Mouse (Mus musculus) G1E-ER4 (cell line): ENCODE data around the gene Gm15114. TPM values are rescaled to one million over a fixed set of nuclear protein-coding genes. Genes with fewer than 3 reads are reported as not detected.
"Not testable (repeated sequence)": the region's sequence is repeated elsewhere in the genome, so short reads cannot be mapped to it uniquely, and the experiment has no call there.

Experiments used
- GATA1 ChIP-seq: IDR thresholded peaks from one replicate; pipeline ENCODE4 v1.8.0; 2012; ENCODE audit warnings: low read length, inconsistent platforms
- polyA plus RNA-seq: library from polyadenylated mRNA; stranded (reverse); fragments of >175 nt; gene quantifications from 2 replicates; pipeline ENCODE4 v1.2.3, GENCODE M21; 2012

Gene Gm15114
- not detected in 2 replicates for polyA plus RNA-seq

DNA sequence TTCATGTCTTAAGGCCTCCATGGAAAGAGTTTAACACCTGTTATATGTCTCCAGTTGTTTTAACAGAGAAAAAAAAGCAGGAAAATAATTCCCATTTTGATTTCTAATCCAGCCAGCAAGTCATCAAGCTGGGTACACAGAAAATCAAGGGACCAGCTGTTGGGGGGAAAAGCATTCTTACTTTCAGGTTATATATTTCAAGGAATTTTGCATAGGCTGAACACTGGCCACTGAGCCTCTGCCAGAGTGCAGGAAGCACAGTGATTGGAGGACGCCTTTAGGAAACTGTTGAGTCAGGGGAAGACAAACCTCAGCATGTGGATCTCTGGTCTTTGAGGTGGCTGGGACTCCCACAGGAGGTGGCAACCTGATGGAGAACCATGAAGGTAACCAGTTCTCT lies at the start of gene Gm15114:
Gm15114 (plus strand) TSS at position 301 of the 400 bp plus-strand sequence.
- not testable (repeated sequence) for TF ChIP-seq GATA1

Other genes with a start within 250 kb of the Gm15114 start
- not detected in 2 replicates for gene Gm8334, start 126.2 kb downstream of the Gm15114 start, polyA plus RNA-seq
- not detected in 2 replicates for gene Gm15127, start 174.6 kb downstream of the Gm15114 start, polyA plus RNA-seq